ENCODE assay signal across 16 mouse cellular contexts in genomic region chr10:93112021-93112420, GRCm38 (mm10). TPM values are rescaled to one million over a fixed set of nuclear protein-coding genes. Genes with fewer than 3 reads are reported as not detected.
"Had no signal": no experiment of that assay in that cellular context is flagged by ENCODE, and none has a peak within 500 bp of the region (broad histone marks: within the 10 kb centered on the region; RNA-seq: fewer than 3 reads in every experiment).

No protein-coding gene starts in this region.

- DNase-seq: retina, postnatal 1 day; right cerebral cortex, adult 18-20 months; right cerebral cortex, postnatal 14 days; right cerebral cortex, postnatal 25 days; right cerebral cortex, postnatal 4 days; spleen, adult 18-20 months; thymus, adult 18-20 months; thymus, adult 2 months; thymus, postnatal 14 days; thymus, postnatal 25 days; thymus, postnatal 36 days; thymus, postnatal 4 days had no signal

- H3K36me3 ChIP-seq: neural tube, embryonic 13.5 days; neural tube, embryonic 15.5 days; stomach, embryonic 15.5 days had no signal

- H3K4me3 ChIP-seq: neural tube, embryonic 13.5 days; neural tube, embryonic 15.5 days; stomach, embryonic 15.5 days had no signal

- H3K27ac ChIP-seq: neural tube, embryonic 13.5 days; neural tube, embryonic 15.5 days; stomach, embryonic 15.5 days; stomach, postnatal 0 days had no signal

- H3K27me3 ChIP-seq: neural tube, embryonic 13.5 days; neural tube, embryonic 15.5 days; stomach, embryonic 15.5 days had no signal

- H3K9ac ChIP-seq: neural tube, embryonic 13.5 days; neural tube, embryonic 15.5 days; stomach, embryonic 15.5 days had no signal

- H3K4me1 ChIP-seq: neural tube, embryonic 13.5 days; neural tube, embryonic 15.5 days; stomach, embryonic 15.5 days had no signal

RNA-seq across cellular contexts. Expression of gene Cfap54, which starts 30.6 kb away (rescaled TPM):
- polyA plus RNA-seq: stomach, postnatal 0 days had no signal
